Mouse (Mus musculus) CH12.LX (cell line): Measurements from ENCODE around the gene Vmn1r143. TPM values are rescaled to one million over a fixed set of nuclear protein-coding genes. Genes with fewer than 3 reads are reported as not detected.
"Not testable (repeated sequence)": the region's sequence is repeated elsewhere in the genome, so short reads cannot be mapped to it uniquely, and the experiment has no call there.

Source experiments
- DNase-seq: peaks from one replicate; pipeline ENCODE4 v3.0.0-alpha.2; 2013; ENCODE audit errors: extremely low read depth
- H3K27ac ChIP-seq: 2 replicates; pipeline ENCODE4 v1.5.1; 2012; ENCODE audit warnings: low read depth, mild to moderate bottlenecking, control low read depth, moderate library complexity; ENCODE audit not compliant: insufficient read depth
- H3K27me3 ChIP-seq: replicated peaks from 2 replicates; pipeline ENCODE3; 2012; ENCODE audit warnings: inconsistent platforms
- H3K36me3 ChIP-seq, 2 experiments: replicated peaks in 1 of 2; 2 replicates each; pipeline versions ENCODE3 to v1.6.1; 2012; ENCODE audit warnings: inconsistent platforms in 1 of 2, low read length in 1 of 2, mild to moderate bottlenecking in 1 of 2, mixed read lengths in 1 of 2, moderate library complexity in 1 of 2; ENCODE audit not compliant: control insufficient read depth in 1 of 2, insufficient read depth in 1 of 2
- H3K4me1 ChIP-seq, 2 experiments: 2 replicates each; pipeline ENCODE4 v1.6.1; 2012; ENCODE audit warnings: inconsistent platforms in 1 of 2, moderate library complexity in 1 of 2; ENCODE audit not compliant: insufficient read depth in 2 of 2, control insufficient read depth in 1 of 2
- H3K4me2 ChIP-seq: 2 replicates; pipeline ENCODE4 v1.6.1; 2012; ENCODE audit warnings: low read depth, mild to moderate bottlenecking, control low read depth; ENCODE audit not compliant: poor library complexity, insufficient read depth, severe bottlenecking
- H3K4me3 ChIP-seq, 3 experiments: fragments of 150-350 bp in 1 of 3; sonication (generic) in 1 of 3; replicated peaks in 1 of 3; 2 replicates each; pipeline versions ENCODE3 to v1.5.1; 2011 to 2012; ENCODE audit warnings: low read depth in 2 of 3, low read length in 2 of 3, mild to moderate bottlenecking in 2 of 3, moderate library complexity in 2 of 3, control low read depth in 1 of 3, improper control_type of control experiment in 1 of 3, inconsistent platforms in 1 of 3, mixed read lengths in 1 of 3; ENCODE audit not compliant: poor library complexity in 1 of 3
- H3K79me2 ChIP-seq: replicated peaks from 2 replicates; pipeline ENCODE4 v1.6.1; 2012; ENCODE audit warnings: mild to moderate bottlenecking, moderate library complexity; ENCODE audit not compliant: control insufficient read depth, poor library complexity, insufficient read depth, severe bottlenecking; ENCODE audit errors: extremely low read depth
- H3K9ac ChIP-seq: 2 replicates; pipeline ENCODE4 v1.6.1; 2012; ENCODE audit warnings: low read depth, mild to moderate bottlenecking, control low read depth, moderate library complexity; ENCODE audit not compliant: insufficient read depth
- H3K9me3 ChIP-seq: replicated peaks from 2 replicates; pipeline ENCODE3; 2012; ENCODE audit warnings: low read length, inconsistent platforms, mixed read lengths
- dilution Hi-C: fragments of 300-500 bp; cut with MboI; formaldehyde crosslinking; loops from 2 replicates; pipeline ENCODE4 v1.14.3; 2020; ENCODE audit warnings: low sequenced_read_pairs; ENCODE audit not compliant: extremely low pct_unique_long_range_greater_than_20kb, extremely low pct_ligation_motif_present
- in situ Hi-C: fragments of 300-500 bp; cut with MboI; formaldehyde crosslinking; loops from 3 replicates; pipeline ENCODE4 v1.14.3; 2019; ENCODE audit warnings: low sequenced_read_pairs, low pct_ligation_motif_present, low pct_unique_long_range_greater_than_20kb, mixed read lengths
- polyA plus RNA-seq: library from polyadenylated mRNA; unstranded; fragments of >175 nt; gene quantifications from 2 replicates; pipeline ENCODE4 v1.2.1, GENCODE M21; 2012; ENCODE audit warnings: low read depth; ENCODE audit not compliant: insufficient read length
- total RNA-seq, 2 experiments: library from RNA; depleted of rRNA; stranded (reverse); fragments of 300-350 nt in 1 of 2; fragments of >200 nt in 1 of 2; gene quantifications; 2 replicates each; pipeline ENCODE4 v1.2.3; 2012 to 2014

Gene Vmn1r143
- total RNA-seq (2012; rRNA removed) (not detected in 2 replicates), total RNA-seq (2014; rRNA removed) (not detected in 2 replicates), polyA plus RNA-seq (not detected in 2 replicates)

- H3K9me3 ChIP-seq, H3K4me1 ChIP-seq, H3K27ac ChIP-seq, H3K27me3 ChIP-seq, H3K9ac ChIP-seq, DNase-seq, in situ Hi-C loops, H3K4me2 ChIP-seq, H3K4me3 ChIP-seq, H3K79me2 ChIP-seq, H3K36me3 ChIP-seq, dilution Hi-C loops: not testable (repeated sequence)
Measured at GRCm38 (mm10) chr7:22189077-22189476, at the start of gene Vmn1r143. Gene Vmn1r143, plus strand, starts transcription at chr7:22189377.

GRCm38 (mm10) chr7:22163935-22164334 lies 25.2 kb upstream of the Vmn1r143 start, which contains the start of gene Vmn1r142:
Gene Vmn1r142, minus strand, starts transcription at chr7:22164035.
- H3K9ac ChIP-seq, H3K27me3 ChIP-seq, H3K27ac ChIP-seq, H3K4me3 ChIP-seq, dilution Hi-C loops, H3K4me1 ChIP-seq, H3K9me3 ChIP-seq, H3K36me3 ChIP-seq, H3K4me2 ChIP-seq, in situ Hi-C loops, DNase-seq, H3K79me2 ChIP-seq: not testable (repeated sequence)

GRCm38 (mm10) chr7:22201164-22201563 lies 12.0 kb downstream of the Vmn1r143 start, which contains the start of gene Gm8653:
Gene Gm8653, minus strand, starts transcription at chr7:22201264.
- DNase-seq, H3K4me1 ChIP-seq, H3K4me2 ChIP-seq, H3K27me3 ChIP-seq, H3K9me3 ChIP-seq, in situ Hi-C loops, H3K79me2 ChIP-seq, H3K27ac ChIP-seq, H3K36me3 ChIP-seq, H3K4me3 ChIP-seq, dilution Hi-C loops, H3K9ac ChIP-seq: not testable (repeated sequence)

- H3K4me3 ChIP-seq, H3K4me2 ChIP-seq, H3K9me3 ChIP-seq, H3K36me3 ChIP-seq, H3K9ac ChIP-seq, in situ Hi-C loops, DNase-seq, H3K4me1 ChIP-seq, dilution Hi-C loops, H3K27ac ChIP-seq, H3K27me3 ChIP-seq, H3K79me2 ChIP-seq: not testable (repeated sequence)
Measured at GRCm38 (mm10) chr7:22229384-22229783, 40.2 kb downstream of the Vmn1r143 start, which contains the start of gene Gm8453. Gene Gm8453, minus strand, starts transcription at chr7:22229484.

Other genes starting within 250 kb of the Vmn1r143 start
- not detected in 2 replicates for gene Vmn1r137, start 194.8 kb upstream of the Vmn1r143 start, total RNA-seq (2012; rRNA removed)
- gene Vmn1r137, start 194.8 kb upstream of the Vmn1r143 start, total RNA-seq (2014; rRNA removed): not detected in 2 replicates
- gene Vmn1r137, start 194.8 kb upstream of the Vmn1r143 start, polyA plus RNA-seq: not detected in 2 replicates
- gene Vmn1r138, start 160.5 kb upstream of the Vmn1r143 start, total RNA-seq (2012; rRNA removed): not detected in 2 replicates
- not detected in 2 replicates for gene Vmn1r138, start 160.5 kb upstream of the Vmn1r143 start, total RNA-seq (2014; rRNA removed)
- not detected in 2 replicates for gene Vmn1r138, start 160.5 kb upstream of the Vmn1r143 start, polyA plus RNA-seq
- not detected in 2 replicates for gene Gm6176, start 133.1 kb upstream of the Vmn1r143 start, total RNA-seq (2012; rRNA removed)
- not detected in 2 replicates for gene Gm6176, start 133.1 kb upstream of the Vmn1r143 start, total RNA-seq (2014; rRNA removed)
- not detected in 2 replicates for gene Gm6176, start 133.1 kb upstream of the Vmn1r143 start, polyA plus RNA-seq
- gene Vmn1r139, start 120.3 kb upstream of the Vmn1r143 start, total RNA-seq (2012; rRNA removed): not detected in 2 replicates
- gene Vmn1r139, start 120.3 kb upstream of the Vmn1r143 start, total RNA-seq (2014; rRNA removed): not detected in 2 replicates
- gene Vmn1r139, start 120.3 kb upstream of the Vmn1r143 start, polyA plus RNA-seq: not detected in 2 replicates
- gene Gm16451, start 71.1 kb upstream of the Vmn1r143 start, total RNA-seq (2012; rRNA removed): not detected in 2 replicates
- not detected in 2 replicates for gene Gm16451, start 71.1 kb upstream of the Vmn1r143 start, total RNA-seq (2014; rRNA removed)
- gene Gm16451, start 71.1 kb upstream of the Vmn1r143 start, polyA plus RNA-seq: not detected in 2 replicates
- not detected in 2 replicates for gene Gm10666, start 54.6 kb upstream of the Vmn1r143 start, total RNA-seq (2012; rRNA removed)
- not detected in 2 replicates for gene Gm10666, start 54.6 kb upstream of the Vmn1r143 start, total RNA-seq (2014; rRNA removed)
- not detected in 2 replicates for gene Gm10666, start 54.6 kb upstream of the Vmn1r143 start, polyA plus RNA-seq
- not detected in 2 replicates for gene Vmn1r142, start 25.3 kb upstream of the Vmn1r143 start, total RNA-seq (2012; rRNA removed)
- not detected in 2 replicates for gene Vmn1r142, start 25.3 kb upstream of the Vmn1r143 start, total RNA-seq (2014; rRNA removed)
- not detected in 2 replicates for gene Vmn1r142, start 25.3 kb upstream of the Vmn1r143 start, polyA plus RNA-seq
- gene Gm8653, start 11.9 kb downstream of the Vmn1r143 start, total RNA-seq (2012; rRNA removed): not detected in 2 replicates
- not detected in 2 replicates for gene Gm8653, start 11.9 kb downstream of the Vmn1r143 start, total RNA-seq (2014; rRNA removed)
- not detected in 2 replicates for gene Gm8653, start 11.9 kb downstream of the Vmn1r143 start, polyA plus RNA-seq
- not detected in 2 replicates for gene Gm8453, start 40.1 kb downstream of the Vmn1r143 start, total RNA-seq (2012; rRNA removed)
- gene Gm8453, start 40.1 kb downstream of the Vmn1r143 start, total RNA-seq (2014; rRNA removed): not detected in 2 replicates
- gene Gm8453, start 40.1 kb downstream of the Vmn1r143 start, polyA plus RNA-seq: not detected in 2 replicates
- not detected in 2 replicates for gene Gm4187, start 140.3 kb downstream of the Vmn1r143 start, total RNA-seq (2012; rRNA removed)
- not detected in 2 replicates for gene Gm4187, start 140.3 kb downstream of the Vmn1r143 start, total RNA-seq (2014; rRNA removed)
- not detected in 2 replicates for gene Gm4187, start 140.3 kb downstream of the Vmn1r143 start, polyA plus RNA-seq
- not detected in 2 replicates for gene Gm8660, start 181.7 kb downstream of the Vmn1r143 start, total RNA-seq (2012; rRNA removed)
- not detected in 2 replicates for gene Gm8660, start 181.7 kb downstream of the Vmn1r143 start, total RNA-seq (2014; rRNA removed)
- gene Gm8660, start 181.7 kb downstream of the Vmn1r143 start, polyA plus RNA-seq: not detected in 2 replicates
- gene Vmn1r148, start 224.2 kb downstream of the Vmn1r143 start, total RNA-seq (2012; rRNA removed): not detected in 2 replicates
- gene Vmn1r148, start 224.2 kb downstream of the Vmn1r143 start, total RNA-seq (2014; rRNA removed): not detected in 2 replicates
- not detected in 2 replicates for gene Vmn1r148, start 224.2 kb downstream of the Vmn1r143 start, polyA plus RNA-seq
- gene Vmn1r149, start 248.9 kb downstream of the Vmn1r143 start, total RNA-seq (2012; rRNA removed): not detected in 2 replicates
- gene Vmn1r149, start 248.9 kb downstream of the Vmn1r143 start, total RNA-seq (2014; rRNA removed): not detected in 2 replicates
- gene Vmn1r149, start 248.9 kb downstream of the Vmn1r143 start, polyA plus RNA-seq: not detected in 2 replicates